Mouse (Mus musculus) erythroblast, adult 5-6 weeks (primary cell): ENCODE results near the gene Dpp9. TPM values are rescaled to one million over a fixed set of nuclear protein-coding genes. Genes with fewer than 3 reads are reported as not detected.

ENCODE experiments used
- ATAC-seq: replicated peaks from 2 replicates; pipeline ENCODE4 v1.8.0; 2016; ENCODE audit warnings: moderate number of reproducible peaks, mild to moderate bottlenecking, moderate TSS enrichment, inconsistent platforms; ENCODE audit not compliant: poor library complexity, low FRiP score, severe bottlenecking
- total RNA-seq, 2 experiments: library from RNA; stranded (forward) in 1 of 2; stranded (reverse) in 1 of 2; fragments of 150-400 nt in 1 of 2; fragments of 200-764, 138-1000 nt in 1 of 2; gene quantifications; 2 replicates each; pipeline versions ENCODE4 v1.2.3 to v1.2.4; 2015 to 2017; ENCODE audit warnings: low replicate concordance in 2 of 2

Gene Dpp9
- total RNA-seq, 2 experiments from 2014 or later, result 5.2 to 11.5 TPM

- ATAC-seq, result no peak
Measured at GRCm38 (mm10) chr17:56148280-56148679, 70.4 kb downstream of the Dpp9 start.

DNA sequence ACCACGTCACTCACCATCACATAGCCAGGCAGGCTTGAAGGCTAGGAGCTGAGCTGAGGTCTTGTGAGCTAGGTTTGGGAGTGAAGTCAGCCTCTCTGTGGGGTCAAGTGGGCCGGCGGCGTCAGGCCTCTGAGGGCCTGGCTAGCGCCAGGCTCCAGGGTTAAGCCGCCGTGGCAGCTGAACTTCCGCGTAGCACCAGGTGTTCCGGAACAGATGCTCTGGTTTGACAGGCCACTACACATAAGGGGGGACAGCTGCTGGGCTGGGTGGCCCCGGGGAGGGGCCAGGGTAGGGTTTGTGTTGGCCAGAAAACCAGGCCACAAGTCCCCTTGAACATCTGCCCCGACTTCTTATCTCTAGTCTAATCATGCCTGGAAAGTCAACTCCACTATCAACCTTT is 71.3 kb downstream of the Dpp9 start:
- no peak for ATAC-seq

DNA sequence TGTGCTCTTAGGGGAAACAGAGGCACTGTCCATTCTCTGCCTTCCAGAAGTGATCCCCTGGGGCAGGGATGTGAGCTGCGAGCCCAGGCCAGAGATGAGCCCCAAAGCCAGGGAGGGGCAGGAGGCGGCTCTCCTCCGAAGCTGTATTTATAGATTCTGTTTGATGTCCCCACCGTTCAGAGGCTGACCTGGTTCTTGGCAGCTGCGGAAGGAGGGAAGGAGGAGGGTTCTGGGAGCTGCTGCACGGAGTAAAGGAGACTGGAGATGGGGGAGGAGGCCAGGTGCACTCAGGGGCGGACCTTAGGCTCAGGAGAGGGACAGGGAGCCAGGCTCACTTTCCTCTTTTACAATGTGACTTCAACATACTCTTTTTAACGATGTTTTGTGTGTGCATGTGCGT is 72.6 kb downstream of the Dpp9 start:
- ATAC-seq, result no peak

DNA sequence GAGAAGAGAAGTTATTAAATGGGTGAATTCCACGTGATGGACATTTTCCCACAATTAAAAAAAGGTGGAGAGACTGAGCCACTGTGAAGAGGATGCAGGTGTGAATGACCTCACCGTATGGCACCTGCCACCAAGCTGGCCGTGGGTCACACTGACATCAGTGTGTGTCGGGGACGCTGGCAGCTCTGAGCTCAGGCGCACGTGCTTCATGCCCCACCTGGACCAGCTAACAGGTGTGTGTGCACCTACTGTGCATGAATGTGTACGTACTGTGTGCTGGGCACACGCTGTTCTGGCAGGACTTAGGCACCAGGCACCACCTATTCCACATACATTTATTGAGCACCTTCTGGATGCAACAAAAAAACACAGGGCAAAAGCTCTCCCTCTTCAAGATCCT is 74.2 kb downstream of the Dpp9 start:
- ATAC-seq, result no peak

- ATAC-seq, result no peak
Measured at GRCm38 (mm10) chr17:56141702-56142605, 76.8 kb downstream of the Dpp9 start.

DNA sequence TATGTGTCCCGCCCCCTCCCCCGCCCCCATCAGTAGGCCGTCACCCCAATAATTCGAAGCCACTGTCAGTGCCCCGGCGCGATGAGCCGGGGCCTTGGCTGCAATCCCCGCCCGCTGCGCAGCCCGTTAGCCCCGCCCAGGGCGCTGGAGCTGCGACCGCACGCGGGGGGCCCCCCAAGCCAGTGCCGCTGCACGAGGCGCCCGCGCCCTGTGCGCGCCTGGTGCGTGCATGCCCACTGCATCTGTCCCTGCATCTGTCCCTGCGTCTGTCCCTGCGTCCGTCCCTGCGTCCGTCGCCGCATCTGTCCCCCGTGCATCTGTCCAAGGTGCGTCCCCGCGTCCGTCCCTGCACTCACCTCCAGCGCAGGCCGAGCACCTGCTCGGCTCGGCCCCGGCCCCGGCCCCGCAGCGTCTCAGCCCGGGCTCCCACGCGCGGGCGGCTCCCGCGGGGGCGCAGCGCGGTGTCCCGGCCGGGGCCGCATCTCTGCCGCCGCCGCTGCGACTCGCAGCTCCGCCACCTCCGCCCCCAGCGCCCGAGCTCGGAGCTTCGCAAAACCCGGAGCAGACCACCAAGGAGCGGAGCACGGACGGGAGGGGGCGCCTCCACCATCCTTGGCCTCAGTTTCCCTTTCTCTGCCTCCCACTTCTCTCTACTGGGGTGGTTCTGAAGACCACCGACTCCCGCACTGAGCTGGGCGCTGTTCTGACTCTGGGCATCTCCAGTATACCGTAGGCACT is 78.7 kb downstream of the Dpp9 start, which contains the start of gene Sema6b:
Sema6b (minus strand) TSS at position 486 of the 738 bp plus-strand sequence.
- no peak for ATAC-seq

DNA sequence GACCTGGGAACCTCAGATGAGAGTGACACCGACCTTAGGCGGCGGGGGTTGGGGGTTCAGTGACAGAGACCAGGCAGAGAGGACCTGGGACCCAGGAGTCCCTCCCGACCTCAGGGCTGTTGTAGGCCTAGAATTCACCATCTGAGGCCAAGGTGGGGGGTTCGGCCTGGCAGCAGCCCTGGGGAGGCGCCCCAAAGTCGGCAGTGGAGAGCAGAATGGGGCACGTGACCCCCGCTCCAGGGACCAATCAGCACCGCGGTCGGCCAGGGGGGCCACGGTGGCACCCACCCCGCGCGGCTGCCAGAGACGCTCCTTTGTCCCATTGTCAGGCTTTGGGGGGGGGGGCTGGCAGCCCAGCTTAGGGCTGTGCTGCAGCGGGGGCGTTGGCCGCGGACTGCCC is 79.3 kb downstream of the Dpp9 start:
- ATAC-seq, result no peak

GRCm38 (mm10) chr17:56137839-56138613 is 80.7 kb downstream of the Dpp9 start:
- no peak for ATAC-seq

Other genes with a start within 250 kb of the Dpp9 start
- gene Shd, start 248.4 kb downstream of the Dpp9 start, total RNA-seq (2015; ENCODE audit: low replicate concordance), result not detected in 2 replicates
- gene Shd, start 248.4 kb downstream of the Dpp9 start, total RNA-seq (2017; ENCODE audit: low replicate concordance), result not detected in 2 replicates
- gene Fsd1, start 232.4 kb downstream of the Dpp9 start, total RNA-seq (2015; ENCODE audit: low replicate concordance), result not detected in 2 replicates
- not detected in 2 replicates for gene Fsd1, start 232.4 kb downstream of the Dpp9 start, total RNA-seq (2017; ENCODE audit: low replicate concordance)
- gene Stap2, start 213.3 kb downstream of the Dpp9 start, total RNA-seq (2015; ENCODE audit: low replicate concordance), result not detected in 2 replicates
- gene Stap2, start 213.3 kb downstream of the Dpp9 start, total RNA-seq (2017; ENCODE audit: low replicate concordance), result 1.3 TPM in 1 of 2 replicates, not detected in the other
- gene Mpnd, start 213.2 kb downstream of the Dpp9 start, total RNA-seq (2015; ENCODE audit: low replicate concordance), result 3.3 and 5.4 TPM in 2 replicates
- gene Mpnd, start 213.2 kb downstream of the Dpp9 start, total RNA-seq (2017; ENCODE audit: low replicate concordance), result 6.1 and 7.8 TPM in 2 replicates
- gene Sh3gl1, start 182.3 kb downstream of the Dpp9 start, total RNA-seq (2015; ENCODE audit: low replicate concordance), result 7.5 and 10.9 TPM in 2 replicates
- 10.0 and 11.4 TPM in 2 replicates for gene Sh3gl1, start 182.3 kb downstream of the Dpp9 start, total RNA-seq (2017; ENCODE audit: low replicate concordance)
- 6.1 and 16.3 TPM in 2 replicates for gene Chaf1a, start 178.5 kb downstream of the Dpp9 start, total RNA-seq (2015; ENCODE audit: low replicate concordance)
- 18.5 and 25.2 TPM in 2 replicates for gene Chaf1a, start 178.5 kb downstream of the Dpp9 start, total RNA-seq (2017; ENCODE audit: low replicate concordance)
- gene Ubxn6, start 143.9 kb downstream of the Dpp9 start, total RNA-seq (2015; ENCODE audit: low replicate concordance), result 3.1 and 3.6 TPM in 2 replicates
- 5.3 and 15.2 TPM in 2 replicates for gene Ubxn6, start 143.9 kb downstream of the Dpp9 start, total RNA-seq (2017; ENCODE audit: low replicate concordance)
- gene Hdgfl2, start 139.3 kb downstream of the Dpp9 start, total RNA-seq (2015; ENCODE audit: low replicate concordance), result 20.0 and 61.4 TPM in 2 replicates
- 46.6 and 75.3 TPM in 2 replicates for gene Hdgfl2, start 139.3 kb downstream of the Dpp9 start, total RNA-seq (2017; ENCODE audit: low replicate concordance)
- not detected in 2 replicates for gene Plin4, start 109.1 kb downstream of the Dpp9 start, total RNA-seq (2015; ENCODE audit: low replicate concordance)
- gene Plin4, start 109.1 kb downstream of the Dpp9 start, total RNA-seq (2017; ENCODE audit: low replicate concordance), result not detected in 2 replicates
- gene Plin5, start 101.3 kb downstream of the Dpp9 start, total RNA-seq (2015; ENCODE audit: low replicate concordance), result 0.58 TPM in 1 of 2 replicates, not detected in the other
- gene Plin5, start 101.3 kb downstream of the Dpp9 start, total RNA-seq (2017; ENCODE audit: low replicate concordance), result 0.60 and 0.98 TPM in 2 replicates
- gene Lrg1, start 96.9 kb downstream of the Dpp9 start, total RNA-seq (2015; ENCODE audit: low replicate concordance), result 6.7 and 9.4 TPM in 2 replicates
- 4.5 and 11.8 TPM in 2 replicates for gene Lrg1, start 96.9 kb downstream of the Dpp9 start, total RNA-seq (2017; ENCODE audit: low replicate concordance)
- gene Sema6b, start 78.6 kb downstream of the Dpp9 start, total RNA-seq (2015; ENCODE audit: low replicate concordance), result 0.19 TPM in 1 of 2 replicates, not detected in the other
- 0.56 and 1.4 TPM in 2 replicates for gene Sema6b, start 78.6 kb downstream of the Dpp9 start, total RNA-seq (2017; ENCODE audit: low replicate concordance)
- gene Tnfaip8l1, start 56.4 kb downstream of the Dpp9 start, total RNA-seq (2015; ENCODE audit: low replicate concordance), result 0.38 and 0.84 TPM in 2 replicates
- 0.28 TPM in 1 of 2 replicates, not detected in the other for gene Tnfaip8l1, start 56.4 kb downstream of the Dpp9 start, total RNA-seq (2017; ENCODE audit: low replicate concordance)
- gene Mydgf, start 35.0 kb downstream of the Dpp9 start, total RNA-seq (2015; ENCODE audit: low replicate concordance), result 7.9 and 20.5 TPM in 2 replicates
- 12.0 and 14.9 TPM in 2 replicates for gene Mydgf, start 35.0 kb downstream of the Dpp9 start, total RNA-seq (2017; ENCODE audit: low replicate concordance)
- 2.7 TPM in 2 replicates for gene Fem1a, start 37.9 kb upstream of the Dpp9 start, total RNA-seq (2015; ENCODE audit: low replicate concordance)
- 4.9 and 5.3 TPM in 2 replicates for gene Fem1a, start 37.9 kb upstream of the Dpp9 start, total RNA-seq (2017; ENCODE audit: low replicate concordance)
- gene Ticam1, start 57.9 kb upstream of the Dpp9 start, total RNA-seq (2015; ENCODE audit: low replicate concordance), result 2.5 and 5.0 TPM in 2 replicates
- gene Ticam1, start 57.9 kb upstream of the Dpp9 start, total RNA-seq (2017; ENCODE audit: low replicate concordance), result 1.3 and 2.8 TPM in 2 replicates
- gene Plin3, start 74.0 kb upstream of the Dpp9 start, total RNA-seq (2015; ENCODE audit: low replicate concordance), result 3.1 and 4.0 TPM in 2 replicates
- gene Plin3, start 74.0 kb upstream of the Dpp9 start, total RNA-seq (2017; ENCODE audit: low replicate concordance), result 5.4 and 5.9 TPM in 2 replicates
- not detected in 2 replicates for gene Arrdc5, start 81.4 kb upstream of the Dpp9 start, total RNA-seq (2015; ENCODE audit: low replicate concordance)
- gene Arrdc5, start 81.4 kb upstream of the Dpp9 start, total RNA-seq (2017; ENCODE audit: low replicate concordance), result not detected in 2 replicates
- gene Uhrf1, start 84.4 kb upstream of the Dpp9 start, total RNA-seq (2015; ENCODE audit: low replicate concordance), result 34.4 and 53.7 TPM in 2 replicates
- 66.2 and 103 TPM in 2 replicates for gene Uhrf1, start 84.4 kb upstream of the Dpp9 start, total RNA-seq (2017; ENCODE audit: low replicate concordance)
- 1.7 and 5.0 TPM in 2 replicates for gene Kdm4b, start 107.2 kb upstream of the Dpp9 start, total RNA-seq (2015; ENCODE audit: low replicate concordance)
- gene Kdm4b, start 107.2 kb upstream of the Dpp9 start, total RNA-seq (2017; ENCODE audit: low replicate concordance), result 2.9 and 3.5 TPM in 2 replicates